Mouse (Mus musculus) myocyte (in vitro differentiated cells): ENCODE data around the gene Cdkl4. TPM values are rescaled to one million over a fixed set of nuclear protein-coding genes. Genes with fewer than 3 reads are reported as not detected.

Experiments used
- H3K27me3 ChIP-seq: one replicate; pipeline ENCODE4 v1.6.1; 2011; ENCODE audit not compliant: control insufficient read depth, insufficient read depth, insufficient read length
- H3K36me3 ChIP-seq: one replicate; pipeline ENCODE4 v1.6.1; 2011; ENCODE audit not compliant: control insufficient read depth, insufficient read depth
- H3K4me2 ChIP-seq: one replicate; pipeline ENCODE4 v1.6.1; 2011; ENCODE audit warnings: low read depth, control low read depth
- H3K4me3 ChIP-seq: one replicate; pipeline ENCODE4 v1.5.1; 2011; ENCODE audit warnings: mild to moderate bottlenecking, control low read depth, moderate library complexity
- H3K79me2 ChIP-seq: one replicate; pipeline ENCODE4 v1.6.1; 2011; ENCODE audit not compliant: control insufficient read depth, insufficient read depth
- H3ac ChIP-seq: one replicate; pipeline ENCODE4 v1.6.1; 2011; ENCODE audit not compliant: control insufficient read depth, insufficient read length
- CEBPB ChIP-seq: IDR thresholded peaks from 2 replicates; pipeline ENCODE4 v1.6.1; 2011; ENCODE audit warnings: mild to moderate bottlenecking, moderate library complexity; ENCODE audit not compliant: poor library complexity, insufficient read depth, severe bottlenecking
- E2F4 ChIP-seq: IDR thresholded peaks from one replicate; pipeline ENCODE4 v1.6.1; 2011; ENCODE audit warnings: mild to moderate bottlenecking, control low read depth, moderate library complexity; ENCODE audit not compliant: insufficient read depth
- MAX ChIP-seq: IDR thresholded peaks from one replicate; pipeline ENCODE4 v1.6.1; 2011; ENCODE audit warnings: low read depth, mild to moderate bottlenecking, control low read depth
- MYOD1 ChIP-seq, 3 experiments: IDR thresholded peaks; one replicate each; pipeline ENCODE4 v1.6.1; 2011; ENCODE audit warnings: control low read depth in 2 of 3, low read depth in 2 of 3, mild to moderate bottlenecking in 2 of 3, moderate library complexity in 1 of 3; ENCODE audit not compliant: insufficient read length in 2 of 3, control insufficient read depth in 1 of 3
- MYOG ChIP-seq, 3 experiments: IDR thresholded peaks; one replicate each; pipeline ENCODE4 v1.6.1; 2011; ENCODE audit warnings: control low read depth in 2 of 3, low read depth in 2 of 3, mild to moderate bottlenecking in 2 of 3; ENCODE audit not compliant: insufficient read length in 2 of 3, control insufficient read depth in 1 of 3, insufficient read depth in 1 of 3
- POLR2A ChIP-seq: IDR thresholded peaks from one replicate; pipeline ENCODE4 v1.6.1; 2011; ENCODE audit warnings: low read depth, mild to moderate bottlenecking, control low read depth, moderate library complexity; ENCODE audit not compliant: insufficient read length
- POLR2AphosphoS2 ChIP-seq: IDR thresholded peaks from one replicate; pipeline ENCODE4 v1.6.1; 2011; ENCODE audit warnings: low read depth, control low read depth; ENCODE audit not compliant: insufficient read length
- REST ChIP-seq: IDR thresholded peaks from one replicate; pipeline ENCODE4 v1.6.1; 2011; ENCODE audit warnings: mild to moderate bottlenecking, control low read depth, moderate library complexity; ENCODE audit not compliant: insufficient read depth, insufficient read length
- SRF ChIP-seq: IDR thresholded peaks from one replicate; pipeline ENCODE4 v1.6.1; 2011; ENCODE audit warnings: low read depth; ENCODE audit not compliant: control insufficient read depth, insufficient read length
- TCF12 ChIP-seq: IDR thresholded peaks from one replicate; pipeline ENCODE4 v1.6.1; 2011; ENCODE audit warnings: mild to moderate bottlenecking, control low read depth; ENCODE audit not compliant: poor library complexity, insufficient read depth, severe bottlenecking
- TCF3 ChIP-seq: IDR thresholded peaks from one replicate; pipeline ENCODE4 v1.6.1; 2011; ENCODE audit warnings: low read depth, control low read depth; ENCODE audit not compliant: insufficient read length
- USF1 ChIP-seq: IDR thresholded peaks from one replicate; pipeline ENCODE4 v1.6.1; 2011; ENCODE audit warnings: low read depth, mild to moderate bottlenecking, control low read depth, moderate library complexity
- polyA plus RNA-seq: library from polyadenylated mRNA; unstranded; fragments of >200 nt; fragmentation: generic; extraction: Trizol; gene quantifications from one replicate; pipeline ENCODE4 v1.2.1, GENCODE M21; 2012; ENCODE audit warnings: missing spikeins

Cdkl4 gene
- polyA plus RNA-seq, 1 experiment = 0.02 TPM

GRCm38 (mm10) chr17:80492274-80492673 lies 85.3 kb downstream of the Cdkl4 start:
- no peak overlapping the region for H3K4me2 ChIP-seq
- no peaks in the 10 kb centered on the region for H3K79me2 ChIP-seq
- no peaks in the 10 kb centered on the region for H3K36me3 ChIP-seq
- H3ac ChIP-seq = no peak overlapping the region
- no peak overlapping the region for H3K4me3 ChIP-seq
- no peak for TF ChIP-seq MYOG (IDR thresholded peaks at IDR 0.05; ENCODE audit: control insufficient read depth in 1 of 3, insufficient read depth in 1 of 3, insufficient read length in 2 of 3, low read depth in 2 of 3)
- H3K27me3 ChIP-seq = no peaks in the 10 kb centered on the region

- Histone ChIP-seq H3ac (no peak overlapping the region), H3K4me2 (peak overlapping the region; percentile 1), H3K36me3 (no peaks in the 10 kb centered on the region), H3K27me3 (no peaks in the 10 kb centered on the region), H3K4me3 (no peak overlapping the region), H3K79me2 (no peaks in the 10 kb centered on the region)
- no peak for TF ChIP-seq MYOG (IDR thresholded peaks at IDR 0.05; ENCODE audit: control insufficient read depth in 1 of 3, insufficient read depth in 1 of 3, insufficient read length in 2 of 3, low read depth in 2 of 3)
- TF ChIP-seq TCF3 = no peak
- TF ChIP-seq USF1 = no peak
- no peak for TF ChIP-seq REST
- no peak for TF ChIP-seq CEBPB
- TF ChIP-seq E2F4 = no peak
- no peak for TF ChIP-seq MYOD1 (IDR thresholded peaks at IDR 0.05; ENCODE audit: control insufficient read depth in 1 of 3, insufficient read length in 2 of 3, low read depth in 2 of 3)
- TF ChIP-seq MAX = no peak
- no peak for TF ChIP-seq TCF12
- TF ChIP-seq POLR2AphosphoS2 = no peak
- TF ChIP-seq SRF = no peak
Observed at GRCm38 (mm10) chr17:80490166-80490565, 87.4 kb downstream of the Cdkl4 start.

DNA sequence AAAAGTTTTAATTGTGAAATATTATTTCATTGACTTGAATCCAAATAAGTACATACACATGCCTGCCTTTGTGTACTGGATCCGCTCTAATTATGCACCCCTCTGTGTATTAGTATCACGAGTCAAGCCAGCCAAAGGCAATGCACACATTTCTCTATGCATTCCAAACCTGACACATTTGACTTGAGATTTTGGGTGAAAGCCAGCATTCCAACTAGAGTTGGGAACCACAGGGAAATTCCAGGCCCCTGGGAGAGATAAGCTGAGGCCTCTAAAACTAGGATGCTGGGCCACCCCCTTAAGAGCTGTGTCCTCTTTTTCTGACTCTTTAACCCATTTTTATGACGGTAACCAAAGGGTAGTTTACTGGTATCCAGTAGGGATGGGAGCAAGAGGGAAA lies 88.7 kb downstream of the Cdkl4 start:
- Histone ChIP-seq H3K4me2 (no peak overlapping the region), H3K79me2 (no peaks in the 10 kb centered on the region)

DNA sequence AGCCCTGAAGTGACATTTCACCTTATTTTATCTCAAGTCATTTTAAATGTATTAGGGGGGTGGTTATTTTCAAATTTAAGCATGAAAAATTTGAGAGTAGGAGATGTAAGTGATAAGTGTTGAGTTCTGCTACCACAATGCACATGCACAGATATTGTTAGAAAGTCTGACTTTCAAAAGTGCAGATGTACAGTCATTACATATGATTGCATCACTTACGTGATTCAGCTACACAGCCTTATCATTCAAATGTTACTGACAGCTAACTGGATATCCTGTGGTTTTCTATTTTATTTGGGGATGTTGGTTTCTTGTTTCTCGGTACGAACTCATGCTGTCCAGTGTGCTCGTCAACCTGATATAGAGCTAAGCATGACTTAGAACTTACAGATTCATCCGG lies 92.5 kb downstream of the Cdkl4 start:
- H3ac ChIP-seq = no peak overlapping the region
- TF ChIP-seq POLR2A (no peak), E2F4 (no peak), CEBPB (peak; percentile 93), MAX (no peak)
- no peak overlapping the region for H3K4me3 ChIP-seq
- H3K36me3 ChIP-seq = no peaks in the 10 kb centered on the region
- H3K27me3 ChIP-seq = no peaks in the 10 kb centered on the region
- no peak overlapping the region for H3K4me2 ChIP-seq
- H3K79me2 ChIP-seq = no peaks in the 10 kb centered on the region

More for the DNA sequence above, 88.7 kb downstream of the Cdkl4 start:
- TF ChIP-seq MYOG (IDR thresholded peaks at IDR 0.05; ENCODE audit: control insufficient read depth in 1 of 3, insufficient read depth in 1 of 3, insufficient read length in 2 of 3, low read depth in 2 of 3) (no peak), MYOD1 (IDR thresholded peaks at IDR 0.05; ENCODE audit: control insufficient read depth in 1 of 3, insufficient read length in 2 of 3, low read depth in 2 of 3) (no peak), E2F4 (no peak), MAX (no peak), USF1 (no peak), POLR2AphosphoS2 (no peak)
- no peak overlapping the region for H3K4me3 ChIP-seq
- no peaks in the 10 kb centered on the region for H3K27me3 ChIP-seq
- H3ac ChIP-seq = no peak overlapping the region
- H3K36me3 ChIP-seq = no peaks in the 10 kb centered on the region

GRCm38 (mm10) chr17:80480855-80481224 lies 96.8 kb downstream of the Cdkl4 start:
- Histone ChIP-seq H3K4me2 (peak overlapping the region; percentile 81), H3K79me2 (peaks cover 37% of the 10 kb centered on the region), H3K36me3 (no peaks in the 10 kb centered on the region), H3K4me3 (peak overlapping the region; percentile 64), H3ac (peak overlapping the region; percentile 85), H3K27me3 (no peaks in the 10 kb centered on the region)
- no peak for TF ChIP-seq REST
- no peak for TF ChIP-seq MYOD1 (IDR thresholded peaks at IDR 0.05; ENCODE audit: control insufficient read depth in 1 of 3, insufficient read length in 2 of 3, low read depth in 2 of 3)
- TF ChIP-seq POLR2AphosphoS2 = no peak
- no peak for TF ChIP-seq SRF
- TF ChIP-seq E2F4 = no peak
- TF ChIP-seq MYOG (IDR thresholded peaks at IDR 0.05; ENCODE audit: control insufficient read depth in 1 of 3, insufficient read depth in 1 of 3, insufficient read length in 2 of 3, low read depth in 2 of 3) = no peak
- no peak for TF ChIP-seq CEBPB
- TF ChIP-seq TCF3 = no peak
- TF ChIP-seq USF1 = no peak
- TF ChIP-seq TCF12 = no peak
- no peak for TF ChIP-seq POLR2A
- no peak for TF ChIP-seq MAX
